Mouse (Mus musculus): ENCODE measurements around the gene Galr2.

GRCm38 (mm10) chr11:116294319-116294718, 13.6 kb downstream of the Galr2 start:
- TF ChIP-seq E2F4 (IDR thresholded peaks at IDR 0.05; ENCODE audit: insufficient read depth), result no peak
- no peak for TF ChIP-seq POLR2AphosphoS2 (IDR thresholded peaks at IDR 0.05; ENCODE audit: insufficient read length, low read depth)
- TF ChIP-seq POLR2A (IDR thresholded peaks at IDR 0.05; ENCODE audit: insufficient read length, low read depth), result no peak
- no peak for TF ChIP-seq CEBPB (IDR thresholded peaks at IDR 0.05; ENCODE audit: insufficient read depth, poor library complexity, severe bottlenecking)
